Mouse (Mus musculus): ENCODE measurements around the gene Add3. TPM values are rescaled to one million over a fixed set of nuclear protein-coding genes. Genes with fewer than 3 reads are reported as not detected.
A peak's percentile ranks its signal among the peaks of the same experiment; 100 is the strongest.

Add3 gene
- total RNA-seq, 2 experiments from 2014 or later = 93.4 to 93.5 TPM

GRCm38 (mm10) chr19:53260261-53260660, 120.0 kb downstream of the Add3 start:
- intact Hi-C loops (cut with DNase I) = no loop called here
- peak; percentile 62 for DNase-seq

- intact Hi-C loops (cut with DNase I) = no loop called here
- DNase-seq = no peak
Measured at GRCm38 (mm10) chr19:53260828-53261227, 120.6 kb downstream of the Add3 start.

DNA sequence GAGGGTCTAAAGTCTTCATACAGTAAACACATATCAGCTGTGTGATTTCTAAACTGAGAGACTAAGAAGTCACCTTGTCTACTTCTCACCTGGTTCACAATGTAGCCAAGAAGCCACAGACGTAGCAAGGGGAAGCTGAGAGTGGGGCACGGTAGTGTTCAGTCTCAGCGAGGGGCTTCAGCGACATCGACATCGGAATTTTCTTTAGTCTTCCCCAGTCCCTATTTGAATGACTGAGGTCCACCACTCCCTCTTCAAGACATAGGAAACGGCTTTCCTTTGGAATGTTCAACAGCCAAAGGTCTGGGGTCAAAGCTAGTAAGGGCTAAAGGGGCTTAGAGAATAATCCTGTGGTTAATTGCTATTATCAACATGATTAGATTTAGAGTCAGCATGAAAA, 121.8 kb downstream of the Add3 start:
- DNase-seq = no peak
- intact Hi-C loops (cut with DNase I) = no loop called here

GRCm38 (mm10) chr19:53263859-53264733, 123.9 kb downstream of the Add3 start:
- intact Hi-C loops (cut with DNase I) = no loop called here
- DNase-seq = no peak

- intact Hi-C loops (cut with DNase I) = no loop called here
- peak; percentile 47 for DNase-seq
Measured at GRCm38 (mm10) chr19:53264821-53265727, 124.8 kb downstream of the Add3 start.

DNA sequence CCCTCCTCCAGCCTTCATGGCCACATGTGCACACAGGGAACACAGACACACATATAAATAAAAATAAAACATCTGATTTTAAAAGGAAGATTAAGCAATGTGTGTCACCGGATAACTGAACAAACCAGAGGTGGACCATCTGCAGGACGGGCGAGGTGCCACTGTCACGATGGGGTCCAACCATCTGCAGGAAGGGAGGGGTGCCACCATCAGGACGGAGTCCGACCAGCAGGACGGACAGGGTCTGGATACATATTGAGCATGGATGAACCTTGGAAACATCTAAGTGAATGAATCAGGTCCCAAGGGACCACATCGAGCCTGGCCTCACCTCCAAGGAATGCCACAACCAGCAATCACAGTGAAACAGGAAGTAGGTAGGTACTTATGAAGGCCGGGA, 127.1 kb downstream of the Add3 start:
- intact Hi-C loops (cut with DNase I) = no loop called here
- peak; percentile 40 for DNase-seq

- no peak for DNase-seq
- intact Hi-C loops (cut with DNase I) = no loop called here
Measured at GRCm38 (mm10) chr19:53273055-53273722, 132.9 kb downstream of the Add3 start.

DNA sequence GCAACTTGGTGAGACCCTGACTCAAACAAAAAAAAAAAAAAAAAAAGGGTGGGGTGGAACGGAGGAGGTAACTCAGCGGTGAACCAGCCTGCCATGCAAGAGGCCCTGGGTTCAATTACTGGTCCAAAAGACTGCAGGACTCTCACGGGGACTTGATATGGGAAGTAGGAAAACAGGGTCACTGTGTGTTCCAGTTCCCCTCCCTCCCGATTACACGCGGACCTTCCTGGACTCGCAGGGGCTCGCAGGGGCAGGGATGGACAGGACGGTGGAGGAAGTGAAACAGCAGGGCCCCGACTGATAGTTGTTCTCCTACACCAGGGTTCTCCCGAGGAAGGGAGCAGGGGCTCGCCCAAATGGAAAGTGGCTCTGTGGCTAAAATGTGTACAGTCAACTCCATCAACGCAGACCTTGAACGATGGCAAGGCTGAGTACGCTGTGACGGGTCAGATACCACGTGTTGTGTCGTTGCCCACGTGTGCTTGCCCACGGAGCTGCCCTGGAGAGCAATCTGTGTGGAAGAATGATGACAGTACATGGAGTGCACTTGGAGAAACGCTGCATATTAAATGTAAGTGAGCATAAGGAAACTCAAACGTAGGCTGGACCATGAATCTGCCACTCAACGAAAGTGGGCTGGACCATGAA, 133.7 kb downstream of the Add3 start:
- intact Hi-C loops (cut with DNase I) = no loop called here
- no peak for DNase-seq

GRCm38 (mm10) chr19:53275204-53275603, 135.0 kb downstream of the Add3 start:
- intact Hi-C loops (cut with DNase I) = no loop called here
- no peak for DNase-seq

- intact Hi-C loops (cut with DNase I) = no loop called here
- DNase-seq = no peak
Measured at GRCm38 (mm10) chr19:53276902-53277707, 136.9 kb downstream of the Add3 start.

DNA sequence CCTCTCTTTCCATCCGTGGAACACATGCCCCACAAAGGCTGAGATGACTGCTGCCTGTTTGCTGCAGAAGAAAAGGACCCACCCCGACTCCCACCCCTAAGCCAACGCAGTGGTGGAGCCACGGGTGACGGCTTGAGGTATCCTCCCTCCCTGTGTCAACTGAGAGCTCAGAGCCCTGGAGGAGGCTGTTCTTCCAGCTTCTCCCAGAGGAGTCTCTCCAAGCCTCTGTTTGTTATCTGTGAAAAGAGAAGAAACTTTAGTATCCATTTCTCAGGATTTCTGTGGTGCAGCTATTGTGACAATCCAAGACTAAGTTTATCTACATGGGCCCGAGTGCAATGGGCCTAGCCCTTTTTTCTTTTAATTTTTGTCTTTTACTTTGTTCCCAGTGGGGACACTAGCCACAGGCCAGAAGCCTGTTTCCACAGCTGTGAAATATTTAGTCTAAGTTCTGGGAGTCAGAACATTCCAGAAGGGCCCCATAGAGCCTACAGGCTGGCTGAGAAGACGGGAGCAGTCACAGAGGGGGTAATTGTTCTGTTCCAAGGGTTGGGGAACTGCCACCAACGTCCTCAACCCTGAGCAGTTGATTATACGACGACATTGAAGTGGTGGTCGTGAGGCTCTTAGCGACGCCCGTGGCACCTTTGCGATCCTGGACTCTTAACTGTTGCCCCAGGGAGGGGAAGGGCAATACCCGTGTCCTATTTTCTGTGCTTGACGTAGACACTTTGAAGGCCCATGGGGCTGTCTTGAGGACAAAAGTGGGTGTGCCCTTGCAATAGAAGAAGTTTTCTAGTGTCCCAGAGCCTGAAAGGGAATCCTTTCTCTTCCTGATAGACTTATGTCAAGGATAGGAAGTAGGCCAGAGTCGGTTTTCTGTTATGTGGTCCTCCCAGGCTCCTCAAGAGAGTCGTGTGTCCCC, 138.5 kb downstream of the Add3 start:
- no peak for DNase-seq
- intact Hi-C loops (cut with DNase I) = no loop called here

- intact Hi-C loops (cut with DNase I) = no loop called here
- no peak for DNase-seq
Measured at GRCm38 (mm10) chr19:53280254-53280653, 140.0 kb downstream of the Add3 start.

- intact Hi-C loops (cut with DNase I) = no loop called here
- DNase-seq = no peak
Measured at GRCm38 (mm10) chr19:53282571-53282970, 142.3 kb downstream of the Add3 start.

GRCm38 (mm10) chr19:53283742-53284141, 143.5 kb downstream of the Add3 start:
- intact Hi-C loops (cut with DNase I) = no loop called here
- DNase-seq = no peak

GRCm38 (mm10) chr19:53284268-53285208, 144.3 kb downstream of the Add3 start:
- intact Hi-C loops (cut with DNase I) = no loop called here
- no peak for DNase-seq

- intact Hi-C loops (cut with DNase I) = no loop called here
- no peak for DNase-seq
Measured at GRCm38 (mm10) chr19:53296331-53297254, 156.3 kb downstream of the Add3 start.

All from left cerebral cortex, postnatal 4 days (tissue).